Mouse (Mus musculus) liver, adult (tissue): Measurements from ENCODE around the gene Trabd2b.

ENCODE experiments used
- GATA4 ChIP-seq: IDR thresholded peaks from 2 replicates; pipeline ENCODE4 v1.6.1; 2014; ENCODE audit warnings: mild to moderate bottlenecking, low read length; ENCODE audit not compliant: insufficient replicate concordance

Gene Trabd2b

GRCm38 (mm10) chr4:114382627-114383026, 23.9 kb upstream of the Trabd2b start:
- no peak for TF ChIP-seq GATA4

GRCm38 (mm10) chr4:114385236-114385635, 21.3 kb upstream of the Trabd2b start:
- TF ChIP-seq GATA4, result no peak

- no peak for TF ChIP-seq GATA4
Measured at GRCm38 (mm10) chr4:114386395-114386811, 20.1 kb upstream of the Trabd2b start.

- TF ChIP-seq GATA4, result no peak
Measured at GRCm38 (mm10) chr4:114387527-114388135, 18.9 kb upstream of the Trabd2b start.

- no peak for TF ChIP-seq GATA4
Measured at GRCm38 (mm10) chr4:114388306-114388705, 18.2 kb upstream of the Trabd2b start.

- no peak for TF ChIP-seq GATA4
Measured at GRCm38 (mm10) chr4:114389653-114390052, 16.9 kb upstream of the Trabd2b start.

GRCm38 (mm10) chr4:114397625-114398024, 8.9 kb upstream of the Trabd2b start:
- no peak for TF ChIP-seq GATA4

GRCm38 (mm10) chr4:114399821-114400220, 6.7 kb upstream of the Trabd2b start:
- no peak for TF ChIP-seq GATA4

GRCm38 (mm10) chr4:114401993-114402731, 4.4 kb upstream of the Trabd2b start:
- no peak for TF ChIP-seq GATA4

- TF ChIP-seq GATA4, result no peak
Measured at GRCm38 (mm10) chr4:114405682-114406354, 706 bp upstream of the Trabd2b start.

GRCm38 (mm10) chr4:114407516-114407915, 992 bp downstream of the Trabd2b start:
- TF ChIP-seq GATA4, result no peak

- TF ChIP-seq GATA4, result no peak
Measured at GRCm38 (mm10) chr4:114408298-114408697, 1.8 kb downstream of the Trabd2b start.

- TF ChIP-seq GATA4, result no peak
Measured at GRCm38 (mm10) chr4:114408890-114409480, 2.5 kb downstream of the Trabd2b start.

GRCm38 (mm10) chr4:114409511-114409910, 3.0 kb downstream of the Trabd2b start:
- TF ChIP-seq GATA4, result no peak

GRCm38 (mm10) chr4:114410026-114410425, 3.5 kb downstream of the Trabd2b start:
- no peak for TF ChIP-seq GATA4

- no peak for TF ChIP-seq GATA4
Measured at GRCm38 (mm10) chr4:114410443-114410842, 3.9 kb downstream of the Trabd2b start.
